Mouse (Mus musculus) kidney, adult 9 months (tissue): ENCODE measurements at regions not wholly inside any gene's neighbourhood (a gene's known extent, or its start where the extent isn't known, plus 50 kb on each side); places are given as distances from the start of the nearest gene placed in this dataset.

ENCODE experiments used
- DNase-seq: peaks from one replicate; pipeline ENCODE4 v3.0.0; 2022

DNA sequence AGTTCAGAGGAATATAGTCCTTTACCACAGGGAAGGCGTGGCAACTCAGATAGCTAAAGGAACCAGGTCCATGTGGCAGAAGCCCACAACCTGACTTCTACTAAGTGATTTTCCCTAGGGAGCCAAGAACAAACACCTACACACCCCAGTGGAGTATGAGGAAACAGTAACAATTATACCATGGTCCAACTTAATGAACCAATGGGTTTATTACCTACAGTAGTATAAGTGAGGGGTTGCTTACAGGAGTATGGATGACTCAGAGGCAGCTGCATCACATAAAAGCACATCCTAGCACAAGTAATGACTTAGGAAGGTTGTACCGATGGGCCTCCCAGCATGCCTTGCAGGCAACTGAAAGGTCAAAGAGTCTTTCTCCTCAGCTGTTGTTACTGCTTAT, 98.7 kb upstream of the Cul1 start:
- no peak for DNase-seq

DNA sequence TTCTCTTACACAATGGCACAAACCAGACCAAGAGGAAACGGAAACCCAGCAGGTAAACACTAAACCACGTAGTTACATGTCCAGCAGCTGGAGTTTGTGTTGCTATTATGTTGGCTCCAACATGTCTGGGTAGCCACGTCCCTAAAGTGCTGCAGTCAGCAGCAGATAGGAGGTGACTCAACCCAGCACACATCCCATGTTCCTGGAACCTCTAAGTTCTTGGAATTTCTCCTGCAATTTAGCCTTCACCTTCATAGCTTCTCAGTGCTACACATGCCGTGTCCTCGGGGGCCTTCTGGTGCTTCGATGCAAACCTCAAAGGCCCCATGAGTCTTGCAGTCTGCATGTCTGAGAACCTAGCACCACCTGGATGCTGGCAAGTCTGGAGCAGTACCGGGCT, 97.7 kb upstream of the Cul1 start:
- no peak for DNase-seq

DNA sequence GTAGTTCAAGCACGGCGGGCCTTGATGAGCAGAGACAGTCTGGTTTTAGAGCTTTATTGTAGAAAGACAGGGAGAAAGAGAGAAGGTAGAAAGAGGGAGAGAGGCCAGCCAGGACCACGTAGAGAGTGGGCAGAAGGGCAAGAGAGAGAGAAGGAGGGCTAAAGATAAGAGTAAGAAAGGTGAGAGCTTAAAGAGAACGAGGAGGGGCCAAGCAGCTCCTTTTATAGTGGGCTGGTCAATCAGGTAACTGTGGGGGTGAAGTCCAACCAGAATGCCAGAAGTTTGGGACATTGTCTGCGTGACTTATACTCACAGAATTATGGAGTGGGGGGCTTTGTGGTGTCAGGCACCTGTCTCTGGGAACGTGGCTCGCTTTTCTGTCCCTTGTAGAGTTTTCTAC, 96.7 kb upstream of the Cul1 start:
- DNase-seq, result no peak

DNA sequence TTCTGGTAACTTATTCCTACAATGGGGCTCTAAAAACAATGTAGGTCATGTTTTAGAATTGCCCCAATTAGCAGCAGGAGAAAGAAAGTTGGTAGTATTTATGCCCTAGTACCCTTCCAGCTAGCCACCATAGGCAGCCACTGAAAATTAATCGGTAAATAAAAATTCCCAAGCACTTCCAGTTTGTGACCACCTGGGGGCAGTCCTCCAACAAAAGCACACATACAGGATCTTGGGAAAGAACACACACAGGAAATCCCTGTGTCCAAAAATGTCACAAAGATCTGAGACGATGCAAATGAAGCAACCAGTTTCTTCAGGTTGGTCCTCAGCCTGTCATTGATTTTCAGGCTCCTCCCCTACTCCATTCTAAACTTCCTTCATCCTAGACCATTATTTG, 94.5 kb upstream of the Cul1 start:
- DNase-seq, result peak; percentile 68

DNA sequence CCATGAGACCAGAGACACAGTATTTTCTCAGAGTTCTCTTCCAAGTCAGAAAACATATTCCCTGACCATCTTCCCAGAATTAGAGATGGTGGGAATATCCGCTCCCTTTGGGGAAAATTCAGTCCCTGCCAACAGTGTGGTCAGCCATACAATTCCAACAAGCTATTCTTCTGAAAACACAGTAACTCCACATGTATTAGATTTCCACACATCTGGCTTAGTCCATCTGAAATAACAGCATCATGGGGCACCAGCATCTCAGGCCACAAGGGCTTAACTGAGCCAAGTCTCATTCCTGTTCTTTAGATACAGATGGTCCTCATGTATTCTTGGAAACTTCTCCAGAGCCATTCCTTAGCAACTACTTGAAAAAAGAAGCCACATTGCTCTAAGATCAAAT, 89.2 kb upstream of the Cul1 start:
- DNase-seq, result no peak

DNA sequence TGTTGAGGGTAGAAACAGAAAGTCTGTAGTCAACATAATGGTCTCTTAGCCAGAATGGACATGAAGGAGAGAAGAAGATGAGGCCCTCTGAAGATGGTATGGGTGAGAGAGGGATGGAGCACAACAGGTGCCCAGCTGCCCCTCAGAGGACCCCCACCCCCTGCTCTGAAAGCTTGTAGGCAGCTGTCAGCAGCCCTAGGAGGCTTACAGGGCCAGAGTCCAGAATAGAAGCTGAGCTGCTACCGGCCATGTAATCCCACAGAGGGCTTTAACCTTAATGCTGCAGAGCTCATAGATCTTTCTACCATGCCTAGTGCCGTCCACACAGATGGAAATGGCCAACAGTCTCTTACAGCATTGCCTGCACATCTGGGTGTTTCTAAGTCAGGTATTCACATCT, 88.6 kb upstream of the Cul1 start:
- no peak for DNase-seq

DNA sequence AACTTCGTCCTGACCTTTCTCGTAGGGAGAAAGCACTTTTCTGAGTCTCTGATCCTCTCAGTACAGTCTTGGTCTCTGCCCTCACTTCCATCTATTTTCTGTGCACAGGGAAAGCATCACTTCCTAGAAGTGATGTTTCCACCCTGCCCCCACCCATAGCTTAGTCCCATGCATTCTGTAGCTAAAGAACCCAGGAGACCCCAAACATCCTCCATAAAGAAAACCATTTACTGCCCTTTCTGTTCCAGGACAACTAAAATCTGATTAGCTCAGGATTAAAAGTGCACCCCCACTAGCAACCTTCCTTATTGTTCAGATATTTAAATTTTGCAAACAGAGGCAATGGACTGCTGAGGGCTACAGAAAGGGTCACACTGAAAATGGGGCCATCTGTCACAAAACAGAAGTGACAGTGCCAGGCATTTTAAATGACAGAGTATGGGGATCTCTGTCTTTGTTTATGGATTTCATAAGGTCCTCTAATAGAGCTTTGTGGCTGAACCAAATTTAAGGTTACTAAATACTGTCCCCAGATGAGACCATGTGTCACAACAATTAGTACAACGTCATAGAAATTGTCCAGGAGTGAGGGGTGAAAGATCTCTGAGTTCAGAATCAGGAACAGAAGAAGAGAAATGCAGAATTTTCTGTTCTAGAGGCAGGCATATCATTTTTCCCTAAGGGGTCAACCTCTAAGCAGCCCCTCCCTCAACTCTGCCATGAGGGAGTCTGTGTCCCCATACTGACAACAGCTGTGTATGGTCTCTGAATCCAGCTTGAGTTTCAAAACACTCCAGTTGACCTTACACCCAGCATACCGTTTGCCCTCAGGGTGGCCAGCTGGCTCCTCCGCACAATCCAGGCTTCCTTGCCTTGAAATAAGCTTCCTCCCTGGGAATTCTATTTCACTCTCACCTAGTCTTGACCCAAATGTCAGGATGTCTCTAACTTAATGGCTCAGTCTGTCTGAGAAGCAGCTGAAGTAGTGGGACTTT, 87.2 kb upstream of the Cul1 start:
- DNase-seq, result no peak

DNA sequence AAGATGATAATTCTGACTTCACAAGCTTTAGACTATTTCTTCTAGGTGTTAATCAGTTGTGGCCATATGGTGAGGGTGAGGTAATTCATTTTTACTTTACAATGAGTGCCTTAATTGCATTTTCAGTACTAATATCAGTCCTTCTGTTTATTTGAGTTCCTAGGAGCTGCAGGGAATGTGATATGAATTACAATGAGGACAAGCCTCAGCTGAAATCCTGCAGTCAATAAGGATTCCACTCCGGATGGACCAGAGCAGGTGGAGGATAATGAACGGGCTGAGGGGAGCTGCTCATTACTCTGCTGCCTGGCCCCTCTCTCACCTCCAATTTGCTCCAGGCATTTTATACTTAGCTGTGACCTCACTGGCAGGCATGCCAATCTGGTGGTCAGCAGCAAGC, 85.7 kb upstream of the Cul1 start:
- DNase-seq, result no peak

DNA sequence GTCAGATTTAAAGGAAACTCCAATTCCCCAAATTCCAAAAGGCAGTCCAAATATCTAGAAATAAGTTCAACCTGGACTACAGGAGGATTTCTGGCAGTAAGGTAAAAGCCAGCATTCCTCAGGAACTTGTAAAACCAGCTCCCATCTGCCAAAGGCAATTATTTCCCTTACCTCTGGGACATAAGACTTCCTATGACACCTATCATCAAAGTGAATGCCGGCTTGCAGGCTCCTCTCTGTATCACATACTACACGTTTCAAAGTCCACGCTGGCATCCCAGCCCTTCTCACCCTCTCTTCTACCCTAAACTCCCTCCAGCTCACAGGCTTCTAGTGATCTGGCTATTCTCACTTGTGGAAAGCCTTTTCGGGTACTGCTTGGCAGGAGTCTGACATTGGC, 77.5 kb upstream of the Cul1 start:
- no peak for DNase-seq

DNA sequence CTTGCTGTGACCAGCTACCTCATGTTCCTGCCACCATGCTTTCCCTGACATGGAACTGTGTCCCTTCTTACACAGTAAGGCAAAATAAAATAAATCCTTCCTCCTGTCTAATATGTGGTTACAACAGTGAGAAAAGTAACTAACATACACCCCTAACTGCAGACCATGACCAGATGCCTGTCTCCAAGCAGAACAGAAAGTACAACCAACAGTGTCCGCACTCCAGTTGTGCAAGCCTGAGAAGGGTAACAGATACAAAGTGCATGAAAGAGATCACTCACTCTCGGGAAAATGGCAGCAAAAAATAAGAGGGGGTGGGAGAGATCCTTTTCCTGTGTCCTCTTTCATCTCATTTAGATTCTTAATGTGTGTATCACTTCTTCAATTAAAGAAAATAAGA, 71.7 kb upstream of the Cul1 start:
- DNase-seq, result no peak

DNA sequence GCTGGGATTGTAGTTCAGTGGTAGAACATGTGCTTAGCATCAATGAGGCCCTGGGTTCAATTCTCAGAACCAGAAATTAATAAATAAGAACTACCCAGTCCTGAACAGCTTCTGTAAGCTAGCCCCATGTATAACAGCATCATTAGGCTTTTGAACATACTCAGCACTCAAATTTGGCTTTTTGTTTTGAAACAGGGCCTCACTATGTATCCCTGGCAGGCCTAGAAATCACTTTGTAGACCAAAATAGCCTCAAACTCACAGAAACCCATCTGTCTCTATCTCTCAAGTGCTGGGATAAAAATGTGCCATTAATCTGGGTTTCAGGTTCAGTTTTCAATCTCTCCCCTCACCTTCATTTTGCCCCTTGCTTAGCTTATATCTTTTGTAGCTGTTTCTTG, 66.6 kb upstream of the Cul1 start:
- no peak for DNase-seq

DNA sequence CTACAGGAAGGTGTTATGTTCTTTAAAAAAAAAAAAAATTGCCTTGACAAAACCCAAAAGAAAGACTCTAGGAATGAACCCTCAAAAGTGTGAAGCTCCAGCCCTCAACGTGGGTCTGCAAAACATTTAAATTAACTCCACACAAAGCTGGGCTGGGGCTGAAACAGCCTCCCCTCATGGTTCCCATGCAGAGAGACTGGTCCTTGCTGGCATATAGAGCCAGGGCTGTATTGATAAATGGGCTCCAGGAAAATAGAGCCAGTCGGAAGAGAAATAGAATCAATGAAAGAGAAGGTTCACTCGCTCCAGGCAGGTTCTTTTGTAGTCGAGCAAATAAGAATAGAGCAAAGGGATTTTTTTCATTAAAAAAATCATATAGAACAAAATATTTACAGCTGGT, 63.3 kb upstream of the Cul1 start:
- no peak for DNase-seq

DNA sequence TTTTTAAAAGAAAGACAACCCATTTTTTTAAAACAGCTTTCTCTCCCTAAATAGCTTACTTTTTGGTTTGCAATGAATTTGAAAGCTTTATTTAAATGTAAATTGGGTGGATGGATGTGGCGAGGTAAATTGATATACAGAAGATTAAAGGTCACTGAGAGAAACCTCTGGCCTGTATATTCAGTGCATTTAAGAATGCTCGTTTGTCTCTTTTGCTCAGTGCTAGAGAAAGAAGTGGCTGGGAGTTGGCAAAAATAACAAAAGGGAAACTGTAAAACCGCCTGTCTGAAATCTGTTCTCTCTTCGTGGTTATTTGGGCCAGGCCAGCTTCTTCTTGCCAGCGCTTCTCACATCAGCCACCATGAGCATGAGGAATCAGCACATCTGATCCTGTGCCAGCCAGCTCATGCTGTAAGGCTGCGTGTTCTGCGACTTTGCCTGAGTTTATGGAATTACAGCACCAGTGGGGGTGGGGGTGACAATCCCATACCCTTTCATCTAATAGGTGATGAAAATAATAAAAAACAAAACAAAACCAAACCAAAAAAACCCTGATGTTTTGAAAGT, 62.7 kb upstream of the Cul1 start:
- DNase-seq, result no peak

DNA sequence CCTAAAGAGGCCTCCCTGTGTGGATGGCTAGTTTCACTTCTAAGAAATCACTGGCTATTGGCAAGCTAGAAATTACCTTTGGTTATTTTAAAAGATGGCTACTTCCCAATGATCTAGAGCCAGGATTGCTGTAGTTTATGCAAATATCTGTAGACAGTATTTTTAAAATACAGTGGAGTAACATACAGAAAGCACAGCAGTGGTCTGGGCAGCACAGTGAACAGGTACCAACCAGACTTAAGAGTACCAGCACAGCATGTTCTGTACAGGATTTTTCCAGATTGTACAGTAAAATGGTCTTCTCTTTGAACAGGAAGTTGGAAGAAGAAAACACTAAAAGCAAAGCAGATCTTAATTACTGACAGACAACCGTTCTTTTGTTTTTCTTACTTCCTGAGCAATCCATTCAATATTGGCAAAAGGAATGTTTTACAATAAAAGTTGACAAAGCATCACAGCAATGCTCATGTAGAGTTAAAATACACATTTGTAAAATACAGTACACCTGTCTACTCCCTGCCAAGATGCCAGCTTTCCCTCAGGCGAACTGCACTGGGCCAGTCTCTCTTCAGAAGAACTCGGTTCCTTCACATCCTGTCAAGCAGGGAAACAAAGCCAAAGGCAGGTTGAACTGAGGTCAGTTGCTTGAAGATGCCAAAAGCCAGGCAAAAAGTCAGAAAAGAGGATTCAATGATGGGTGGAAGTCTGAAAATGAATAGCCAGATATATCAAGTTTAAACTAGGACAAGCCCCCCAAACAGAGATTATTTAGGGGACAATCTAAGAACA, 62.0 kb upstream of the Cul1 start:
- no peak for DNase-seq

DNA sequence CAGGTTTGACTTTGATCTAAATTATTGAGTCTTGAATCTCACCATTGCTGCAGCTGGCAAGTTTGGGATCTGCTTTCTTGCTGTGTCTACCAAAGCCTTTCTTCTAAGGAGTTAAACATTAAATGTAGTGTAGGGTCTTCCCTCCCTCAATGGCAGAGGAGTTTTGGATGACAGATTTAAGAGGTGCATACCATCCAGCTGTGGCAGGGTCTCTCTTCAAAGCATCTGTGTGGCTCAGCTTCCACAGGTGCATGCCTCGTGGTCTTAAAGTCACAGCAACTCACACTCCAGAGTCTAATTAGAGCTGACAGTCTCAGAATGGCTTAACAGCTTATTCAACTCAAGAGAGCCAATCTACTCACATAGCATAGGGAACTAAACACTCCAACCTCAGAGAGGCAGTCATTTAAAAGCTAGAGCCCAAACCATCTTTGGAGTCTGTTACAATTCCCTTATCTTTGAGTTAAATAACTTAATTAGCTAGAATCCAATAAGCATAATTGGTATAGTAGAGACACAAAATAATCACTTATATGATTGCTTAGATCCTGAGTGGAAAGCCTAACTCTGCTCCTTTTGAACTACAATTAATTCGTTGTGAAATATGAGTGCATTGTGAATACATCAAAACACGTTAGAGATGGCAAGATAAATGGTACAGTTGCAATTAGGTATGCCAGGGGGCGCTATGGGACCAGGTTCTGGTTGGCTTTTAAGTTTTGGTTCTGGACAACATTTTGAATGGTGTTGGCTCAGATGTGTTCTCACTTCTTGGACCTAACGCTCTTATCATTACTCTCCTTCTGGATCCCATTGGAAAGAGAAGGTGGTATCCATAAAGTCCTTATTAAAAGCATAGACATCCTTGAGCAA, 57.5 kb upstream of the Cul1 start:
- DNase-seq, result peak; percentile 72
